Mouse (Mus musculus) midbrain, embryonic 15.5 days (tissue): ENCODE results near the gene Gm28269. TPM values are rescaled to one million over a fixed set of nuclear protein-coding genes. Genes with fewer than 3 reads are reported as not detected.

Experiments
- ATAC-seq: fragments of 200-750 bp; cut with Nextera tagmentation; replicated peaks from 2 replicates; pipeline ENCODE4 v1.8.0; 2017; ENCODE audit warnings: moderate TSS enrichment
- H3K27ac ChIP-seq: fragments of 300-500 bp; sonication (generic); 2 replicates; pipeline ENCODE4 v1.5.1; 2015; ENCODE audit warnings: mild to moderate bottlenecking, inconsistent platforms
- H3K27me3 ChIP-seq: fragments of 300-500 bp; sonication (generic); replicated peaks from 2 replicates; pipeline ENCODE4 v1.6.1; 2015; ENCODE audit warnings: inconsistent platforms
- H3K36me3 ChIP-seq: fragments of 300-500 bp; sonication (generic); replicated peaks from 2 replicates; pipeline ENCODE4 v1.6.1; 2015; ENCODE audit warnings: inconsistent platforms
- H3K4me1 ChIP-seq: fragments of 300-500 bp; sonication (generic); 2 replicates; pipeline ENCODE4 v1.6.1; 2015; ENCODE audit warnings: inconsistent platforms
- H3K4me2 ChIP-seq: fragments of 300-500 bp; sonication (generic); 2 replicates; pipeline ENCODE4 v1.6.1; 2015; ENCODE audit warnings: inconsistent platforms, mild to moderate bottlenecking, moderate library complexity
- H3K4me3 ChIP-seq: fragments of 300-500 bp; sonication (generic); 2 replicates; pipeline ENCODE4 v1.5.1; 2015; ENCODE audit warnings: mild to moderate bottlenecking, inconsistent platforms
- H3K9ac ChIP-seq: fragments of 300-500 bp; sonication (generic); 2 replicates; pipeline ENCODE4 v1.6.1; 2015; ENCODE audit warnings: mild to moderate bottlenecking, inconsistent platforms
- H3K9me3 ChIP-seq: fragments of 300-500 bp; sonication (generic); 2 replicates; pipeline ENCODE4 v1.6.1; 2016; ENCODE audit warnings: inconsistent platforms
- WGBS: fragments of 180-500 bp; shearing (Covaris S2); methylation state at CpG from one replicate; pipeline ENCODE4 v1.1.7; 2015; ENCODE audit warnings: mixed read lengths; 5-methylcytosine and 5-hydroxymethylcytosine counted together
- polyA plus RNA-seq: library from polyadenylated mRNA; unstranded; fragments of >200 nt; fragmentation: Nextera tagmentation; extraction: Ambion mirVana; gene quantifications from 2 replicates; pipeline ENCODE4 v1.2.1, GENCODE M21; 2015

Gm28269 gene
- polyA plus RNA-seq = not detected in 2 replicates

DNA sequence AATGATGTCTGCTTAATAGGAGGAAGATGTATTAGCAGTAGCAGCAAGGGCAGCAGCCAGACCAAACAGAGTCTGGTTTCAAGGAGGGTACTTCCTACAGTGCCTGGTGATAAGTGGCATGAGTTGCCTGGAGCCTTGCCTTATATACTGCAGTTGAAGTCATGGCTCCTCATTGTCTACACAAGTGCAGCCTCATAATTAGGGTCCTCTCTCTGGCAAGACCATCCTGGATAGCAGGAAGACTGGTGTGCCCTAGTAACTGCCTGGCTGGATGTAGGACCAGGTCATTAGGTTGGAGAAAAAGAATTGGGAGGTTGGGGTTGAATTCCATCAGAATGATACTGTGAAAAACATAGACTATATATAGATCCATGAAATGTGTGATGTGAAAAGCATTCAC lies at the start of gene Gm28269:
Gene Gm28269, minus strand, starts transcription at position 101 of the 400 bp plus-strand sequence.
- no peaks in the 10 kb centered on the region for H3K9me3 ChIP-seq
- H3K4me1 ChIP-seq = no peaks in the 10 kb centered on the region
- no peak within 1 kb of the TSS for H3K4me2 ChIP-seq
- no peak for ATAC-seq
- H3K9ac ChIP-seq = no peak within 1 kb of the TSS
- H3K27me3 ChIP-seq = no peaks in the 10 kb centered on the region
- no peaks in the 10 kb centered on the region for H3K36me3 ChIP-seq
- H3K27ac ChIP-seq = no peak within 1 kb of the TSS
- no peak within 1 kb of the TSS for H3K4me3 ChIP-seq

GRCm38 (mm10) chrX:21716885-21717284 lies 28.0 kb downstream of the Gm28269 start:
- WGBS = 88% methylated on average over 2 of the region's 2 CpGs
- ATAC-seq = no peak
- Histone ChIP-seq H3K4me1 (no peaks in the 10 kb centered on the region), H3K36me3 (no peaks in the 10 kb centered on the region), H3K27me3 (no peaks in the 10 kb centered on the region), H3K9ac (no peak overlapping the region), H3K27ac (no peak overlapping the region), H3K4me2 (no peak overlapping the region), H3K4me3 (no peak overlapping the region), H3K9me3 (no peaks in the 10 kb centered on the region)

DNA sequence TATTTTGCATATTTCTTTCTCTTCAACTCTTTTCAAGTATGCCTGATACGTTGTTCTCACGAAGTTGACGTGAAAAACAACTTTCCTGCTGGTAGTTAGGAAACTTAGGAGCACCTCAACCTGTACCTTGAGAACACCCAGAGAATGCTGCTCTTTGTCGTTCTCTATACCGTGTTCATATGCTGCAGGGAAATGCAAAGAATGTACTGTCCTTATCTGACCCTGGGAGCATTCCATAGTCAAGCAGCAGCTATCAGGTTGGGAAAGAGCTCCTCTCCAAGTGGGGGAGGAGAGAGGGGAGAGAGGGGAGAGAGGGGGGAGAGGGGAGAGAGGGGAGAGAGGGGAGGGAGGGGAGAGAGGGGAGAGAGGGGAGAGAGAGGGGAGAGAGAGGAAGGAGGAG lies 29.6 kb downstream of the Gm28269 start:
- H3K4me3 ChIP-seq = no peak overlapping the region
- H3K36me3 ChIP-seq = no peaks in the 10 kb centered on the region
- ATAC-seq = no peak
- H3K27ac ChIP-seq = no peak overlapping the region
- no peak overlapping the region for H3K9ac ChIP-seq
- H3K9me3 ChIP-seq = no peaks in the 10 kb centered on the region
- H3K27me3 ChIP-seq = no peaks in the 10 kb centered on the region
- H3K4me2 ChIP-seq = no peak overlapping the region
- whole genome bisulfite sequencing = 66% methylated on average over 5 of the region's 5 CpGs
- H3K4me1 ChIP-seq = no peaks in the 10 kb centered on the region

GRCm38 (mm10) chrX:21714829-21715228 lies 30.1 kb downstream of the Gm28269 start, which contains the start of gene Slc6a14:
Slc6a14 (plus strand) TSS chrX:21714896.
- no peak for ATAC-seq
- Histone ChIP-seq H3K9ac (no peak within 1 kb of the TSS), H3K4me1 (no peaks in the 10 kb centered on the region), H3K4me2 (no peak within 1 kb of the TSS), H3K36me3 (no peaks in the 10 kb centered on the region), H3K27me3 (no peaks in the 10 kb centered on the region), H3K9me3 (no peaks in the 10 kb centered on the region), H3K27ac (no peak within 1 kb of the TSS), H3K4me3 (no peak within 1 kb of the TSS)
- 74% methylated on average over 7 of the region's 7 CpGs for WGBS

DNA sequence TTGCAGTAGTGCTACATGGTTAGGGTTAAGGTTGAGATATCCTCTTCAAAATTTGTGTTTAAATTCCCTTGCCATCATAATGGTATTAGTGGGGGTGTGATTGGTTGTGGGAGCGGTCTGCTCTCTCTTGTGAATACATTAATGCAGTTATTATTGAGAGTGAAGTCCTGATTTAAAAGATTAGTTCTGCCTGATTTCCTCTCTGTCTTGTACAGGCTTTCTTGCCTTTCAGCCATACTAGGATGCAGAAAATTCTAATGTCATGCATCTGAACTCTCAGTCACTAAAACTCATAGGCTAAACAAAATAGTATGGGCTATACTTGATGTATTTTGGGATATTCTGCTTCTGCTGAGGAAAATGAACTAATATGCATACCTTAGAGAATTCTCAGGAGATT lies 40.4 kb downstream of the Gm28269 start:
- Histone ChIP-seq H3K4me3 (no peak overlapping the region), H3K4me2 (no peak overlapping the region), H3K9me3 (no peaks in the 10 kb centered on the region), H3K36me3 (no peaks in the 10 kb centered on the region), H3K27ac (no peak overlapping the region), H3K9ac (no peak overlapping the region), H3K4me1 (no peaks in the 10 kb centered on the region), H3K27me3 (no peaks in the 10 kb centered on the region)
- ATAC-seq = no peak
- 41% methylated on average over 1 of the region's 1 CpGs for WGBS

DNA sequence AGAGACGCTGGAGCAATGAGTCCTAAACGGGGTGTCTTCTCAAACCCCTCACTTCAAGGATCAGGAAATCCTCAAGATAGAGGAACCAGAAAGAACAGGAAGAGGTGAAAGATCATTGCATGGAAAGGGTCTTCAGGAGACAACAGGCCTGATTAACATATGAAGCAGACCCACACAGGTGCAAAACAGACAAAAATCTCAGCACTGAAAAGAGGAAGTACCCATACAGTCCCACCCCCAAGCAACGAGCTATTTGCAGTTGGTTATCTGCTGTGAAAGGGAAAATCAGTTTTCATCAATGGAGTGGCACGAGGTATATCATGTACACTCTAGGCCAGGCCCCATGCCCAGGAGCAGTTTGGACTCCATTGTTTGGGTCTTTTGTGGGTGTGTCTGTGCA lies 43.3 kb downstream of the Gm28269 start:
- 84% methylated on average over 4 of the region's 4 CpGs for WGBS
- H3K4me2 ChIP-seq = no peak overlapping the region
- H3K27ac ChIP-seq = no peak overlapping the region
- H3K4me1 ChIP-seq = no peaks in the 10 kb centered on the region
- H3K36me3 ChIP-seq = no peaks in the 10 kb centered on the region
- no peak overlapping the region for H3K9ac ChIP-seq
- no peak overlapping the region for H3K4me3 ChIP-seq
- no peaks in the 10 kb centered on the region for H3K9me3 ChIP-seq
- no peaks in the 10 kb centered on the region for H3K27me3 ChIP-seq
- ATAC-seq = no peak

DNA sequence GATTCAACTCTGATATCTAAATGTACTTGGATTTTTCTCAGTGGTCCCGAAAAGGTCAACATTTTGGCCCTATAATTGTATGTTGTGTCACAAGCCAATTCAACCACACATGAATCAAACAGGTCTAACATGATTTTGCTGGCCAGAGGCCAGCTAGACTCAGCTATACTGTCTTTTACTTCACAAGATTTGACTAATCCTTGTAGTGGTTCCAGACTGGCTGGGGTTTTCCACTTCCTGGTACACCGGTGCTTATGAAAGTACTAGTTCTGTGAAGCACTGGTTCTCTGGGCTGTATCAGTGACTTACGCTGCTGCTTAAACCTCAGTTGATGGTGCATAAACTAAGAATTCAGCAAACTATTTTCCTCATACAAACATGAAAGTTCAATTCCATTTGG lies 49.2 kb downstream of the Gm28269 start:
- Histone ChIP-seq H3K27ac (no peak overlapping the region), H3K9me3 (no peaks in the 10 kb centered on the region), H3K27me3 (no peaks in the 10 kb centered on the region), H3K4me2 (no peak overlapping the region), H3K4me1 (no peaks in the 10 kb centered on the region), H3K4me3 (no peak overlapping the region), H3K36me3 (no peaks in the 10 kb centered on the region), H3K9ac (no peak overlapping the region)
- 87% methylated on average over 3 of the region's 3 CpGs for WGBS
- ATAC-seq = no peak

DNA sequence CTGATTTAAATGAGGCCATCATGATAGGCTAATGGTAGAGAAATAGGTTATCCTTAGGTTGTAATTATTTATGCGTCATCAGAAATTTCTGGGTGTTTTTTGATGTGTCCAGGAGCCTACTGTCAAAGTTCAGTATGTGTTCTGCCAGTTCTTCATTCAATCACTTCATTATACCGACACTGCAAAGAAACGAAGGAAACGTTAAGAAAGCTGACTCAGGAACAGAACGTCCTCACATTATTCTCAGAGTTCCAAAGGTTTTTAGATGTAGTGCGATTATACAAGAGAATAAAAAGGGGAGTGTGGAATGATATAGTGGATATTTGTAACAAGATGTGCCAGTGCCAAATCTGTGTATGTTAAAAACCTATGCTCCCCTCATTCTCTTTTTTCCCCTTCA lies 49.7 kb downstream of the Gm28269 start:
- no peaks in the 10 kb centered on the region for H3K9me3 ChIP-seq
- no peak for ATAC-seq
- no peaks in the 10 kb centered on the region for H3K27me3 ChIP-seq
- no peak overlapping the region for H3K9ac ChIP-seq
- H3K27ac ChIP-seq = no peak overlapping the region
- 75% methylated on average over 6 of the region's 6 CpGs for WGBS
- no peaks in the 10 kb centered on the region for H3K4me1 ChIP-seq
- H3K4me2 ChIP-seq = no peak overlapping the region
- no peaks in the 10 kb centered on the region for H3K36me3 ChIP-seq
- no peak overlapping the region for H3K4me3 ChIP-seq

Other genes starting within 250 kb of the Gm28269 start
- gene Slc6a14, start 30.2 kb downstream of the Gm28269 start, polyA plus RNA-seq = 0.05 TPM in 1 of 2 replicates, not detected in the other